Mouse (Mus musculus) hindbrain, postnatal 0 days (tissue): ENCODE results near the gene Hoxa4. TPM values are rescaled to one million over a fixed set of nuclear protein-coding genes. Genes with fewer than 3 reads are reported as not detected.

ENCODE experiments used
- ATAC-seq: fragments of 200-750 bp; cut with Nextera tagmentation; 2 replicates; pipeline ENCODE4 v1.8.0; 2017; ENCODE audit warnings: mild to moderate bottlenecking, moderate TSS enrichment, moderate library complexity
- DNase-seq: peaks from one replicate; pipeline ENCODE4 v3.0.0-alpha.2; 2015; ENCODE audit warnings: low spot score
- H3K27ac ChIP-seq: fragments of 300-500 bp; sonication (generic); 2 replicates; pipeline ENCODE4 v1.5.1; 2014; ENCODE audit warnings: mild to moderate bottlenecking
- H3K27me3 ChIP-seq: fragments of 300-500 bp; sonication (generic); 2 replicates; pipeline ENCODE4 v1.6.1; 2014; ENCODE audit warnings: low read length, mixed read lengths; ENCODE audit not compliant: insufficient read depth
- H3K36me3 ChIP-seq: fragments of 300-500 bp; sonication (generic); 2 replicates; pipeline ENCODE4 v1.6.1; 2014; ENCODE audit warnings: low read length, mixed read lengths; ENCODE audit not compliant: insufficient read depth
- H3K4me1 ChIP-seq: fragments of 300-500 bp; sonication (generic); 2 replicates; pipeline ENCODE4 v1.6.1; 2014; ENCODE audit warnings: antibody characterized with exemption, low read length, mixed read lengths; ENCODE audit not compliant: insufficient read depth
- H3K4me2 ChIP-seq: fragments of 300-500 bp; sonication (generic); 2 replicates; pipeline ENCODE4 v1.6.1; 2014; ENCODE audit warnings: low read depth, mild to moderate bottlenecking, low read length, moderate library complexity, mixed read lengths
- H3K4me3 ChIP-seq: fragments of 300-500 bp; sonication (generic); 2 replicates; pipeline ENCODE4 v1.5.1; 2014; ENCODE audit warnings: low read length
- H3K9ac ChIP-seq: fragments of 300-500 bp; sonication (generic); replicated peaks from 2 replicates; pipeline ENCODE4 v1.6.1; 2014; ENCODE audit warnings: mild to moderate bottlenecking, low read length, moderate library complexity, mixed read lengths
- H3K9me3 ChIP-seq: fragments of 300-500 bp; sonication (generic); 2 replicates; pipeline ENCODE4 v1.6.1; 2016; ENCODE audit warnings: low read length, mixed read lengths
- CTCF ChIP-seq: IDR thresholded peaks from 2 replicates; pipeline ENCODE4 v1.5.1; 2016; ENCODE audit warnings: antibody characterized with exemption, control low read depth, low read depth
- WGBS: fragments of 180-500 bp; shearing (Covaris S2); extraction: QIAGEN DNeasy Blood & Tissue Kit; methylation state at CpG from one replicate; pipeline ENCODE4 v1.1.7; 2014; 5-methylcytosine and 5-hydroxymethylcytosine counted together
- polyA plus RNA-seq: library from polyadenylated mRNA; unstranded; fragments of >200 nt; fragmentation: Nextera tagmentation; extraction: Ambion mirVana; gene quantifications from 2 replicates; pipeline ENCODE4 v1.2.1, GENCODE M21; 2015
- total RNA-seq: library from RNA; depleted of rRNA; stranded (reverse); fragments of >200 nt; gene quantifications from 2 replicates; pipeline ENCODE4 v1.2.3, GENCODE M21; 2014

The Hoxa4 gene
- total and polyA plus RNA-seq, 2 experiments from 2014 or later: 4.8 to 12.0 TPM

GRCm38 (mm10) chr6:52157466-52158275 is 33.9 kb downstream of the Hoxa4 start:
- no peaks in the 10 kb centered on the region for H3K36me3 ChIP-seq
- 2% methylated on average over 32 of the region's 32 CpGs for WGBS
- peak overlapping the region; percentile 93 for H3K4me2 ChIP-seq

DNA sequence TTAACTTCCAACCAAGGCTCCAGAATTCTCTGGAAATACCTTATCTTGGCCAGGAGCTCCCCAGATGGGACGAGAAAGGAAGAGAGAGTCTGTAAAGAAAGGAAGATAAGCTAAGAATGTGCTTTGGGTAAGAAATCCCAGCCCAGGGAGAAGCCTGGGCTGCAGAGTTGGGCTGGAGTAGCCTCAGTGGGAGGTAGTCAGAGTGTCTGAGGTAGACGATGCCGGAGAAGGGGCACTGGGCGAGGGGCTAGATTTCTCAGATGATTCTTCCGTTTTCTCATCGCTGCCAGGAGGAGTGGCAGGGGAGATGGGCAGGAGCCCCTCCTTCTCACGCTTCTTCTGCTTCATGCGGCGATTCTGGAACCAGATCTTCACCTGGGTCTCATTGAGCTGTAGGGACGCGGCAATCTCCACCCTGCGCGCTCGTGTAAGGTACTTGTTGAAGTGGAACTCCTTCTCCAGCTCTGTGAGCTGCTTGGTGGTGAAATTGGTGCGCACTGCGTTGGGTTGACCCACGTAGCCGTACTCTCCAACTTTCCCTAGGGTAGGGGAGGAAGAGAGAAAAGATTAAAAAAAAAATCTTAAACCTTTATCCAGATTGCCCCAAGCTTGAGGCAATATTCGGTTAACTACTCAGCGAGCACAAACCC is 34.9 kb downstream of the Hoxa4 start:
- Histone ChIP-seq H3K36me3 (no peaks in the 10 kb centered on the region), H3K9ac (no peak overlapping the region), H3K4me1 (no peaks in the 10 kb centered on the region), H3K27ac (no peak overlapping the region), H3K9me3 (no peaks in the 10 kb centered on the region), H3K4me2 (peak overlapping the region; percentile 93), H3K27me3 (peaks cover 79% of the 10 kb centered on the region), H3K4me3 (peak overlapping the region; percentile 67)
- DNase-seq: no peak
- WGBS: 17% methylated on average over 20 of the region's 20 CpGs
- no peak for TF ChIP-seq CTCF
- ATAC-seq: no peak

More at GRCm38 (mm10) chr6:52157466-52158275, 33.9 kb downstream of the Hoxa4 start:
- ATAC-seq: peak; percentile 1; the same call in 1 of the 2 replicates
- no peak for TF ChIP-seq CTCF
- H3K27ac ChIP-seq: no peak overlapping the region
- DNase-seq: no peak
- H3K27me3 ChIP-seq: peaks cover 69% of the 10 kb centered on the region
- H3K4me1 ChIP-seq: no peaks in the 10 kb centered on the region
- H3K9ac ChIP-seq: no peak overlapping the region
- peak overlapping the region; percentile 67 for H3K4me3 ChIP-seq
- H3K9me3 ChIP-seq: no peaks in the 10 kb centered on the region

DNA sequence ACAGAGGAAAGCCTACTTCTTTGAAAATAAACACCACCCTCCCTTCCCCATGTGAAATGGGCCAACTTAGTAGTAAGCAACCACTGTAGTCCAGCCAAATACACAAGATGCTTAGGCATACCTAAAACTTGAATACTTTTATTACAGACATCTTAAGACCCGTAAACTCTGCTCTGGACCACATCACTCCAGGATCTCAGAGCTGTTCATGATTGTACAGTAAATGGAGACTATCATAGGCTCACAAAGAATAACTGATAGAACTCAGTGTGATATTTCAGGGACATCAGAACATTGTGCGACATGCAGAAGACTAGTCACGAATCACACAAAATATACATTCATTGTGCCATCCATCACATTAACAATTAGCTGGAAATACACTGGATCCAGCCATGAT is 36.1 kb downstream of the Hoxa4 start:
- Histone ChIP-seq H3K9me3 (no peaks in the 10 kb centered on the region), H3K4me1 (no peaks in the 10 kb centered on the region), H3K36me3 (no peaks in the 10 kb centered on the region), H3K27ac (no peak overlapping the region), H3K4me2 (no peak overlapping the region), H3K4me3 (no peak overlapping the region), H3K27me3 (peaks cover 86% of the 10 kb centered on the region), H3K9ac (no peak overlapping the region)
- WGBS: 61% methylated on average over 3 of the region's 3 CpGs
- ATAC-seq (no peak), DNase-seq (no peak)
- no peak for TF ChIP-seq CTCF

GRCm38 (mm10) chr6:52154044-52154443 is 37.5 kb downstream of the Hoxa4 start:
- Histone ChIP-seq H3K4me1 (no peaks in the 10 kb centered on the region), H3K9ac (no peak overlapping the region), H3K36me3 (no peaks in the 10 kb centered on the region), H3K9me3 (no peaks in the 10 kb centered on the region), H3K27me3 (peaks cover 86% of the 10 kb centered on the region), H3K4me2 (no peak overlapping the region), H3K4me3 (no peak overlapping the region), H3K27ac (no peak overlapping the region)
- 23% methylated on average over 5 of the region's 5 CpGs for WGBS
- TF ChIP-seq CTCF: no peak
- no peak for ATAC-seq
- no peak for DNase-seq

DNA sequence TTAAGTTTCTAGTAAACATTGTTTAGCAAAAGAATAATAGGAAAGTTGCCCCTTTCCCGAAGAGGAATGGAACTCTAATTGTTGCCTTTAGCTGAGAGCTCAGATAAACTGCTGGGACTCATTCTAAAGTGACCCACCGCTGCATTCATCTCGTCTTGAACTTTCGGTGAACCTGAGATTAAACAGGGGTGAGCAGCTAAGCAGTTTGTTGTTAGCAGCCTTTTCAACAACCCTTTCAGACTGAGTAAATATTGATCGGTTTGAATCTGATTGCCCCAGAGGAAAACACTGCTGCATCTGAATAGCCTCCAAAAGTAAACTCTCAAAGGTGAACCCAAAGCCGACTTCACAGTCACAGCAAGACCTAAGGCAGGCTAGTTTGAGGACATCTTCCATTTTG is 38.3 kb downstream of the Hoxa4 start:
- Histone ChIP-seq H3K4me3 (no peak overlapping the region), H3K9me3 (no peaks in the 10 kb centered on the region), H3K27ac (no peak overlapping the region), H3K4me1 (no peaks in the 10 kb centered on the region), H3K27me3 (peaks cover 79% of the 10 kb centered on the region), H3K9ac (no peak overlapping the region), H3K4me2 (no peak overlapping the region), H3K36me3 (no peaks in the 10 kb centered on the region)
- ATAC-seq (no peak), DNase-seq (no peak)
- TF ChIP-seq CTCF: no peak
- WGBS: 10% methylated on average over 6 of the region's 6 CpGs

- H3K9ac ChIP-seq: no peak overlapping the region
- no peak overlapping the region for H3K4me3 ChIP-seq
- H3K36me3 ChIP-seq: no peaks in the 10 kb centered on the region
- H3K27ac ChIP-seq: no peak overlapping the region
- no peak overlapping the region for H3K4me2 ChIP-seq
- TF ChIP-seq CTCF: no peak
- H3K27me3 ChIP-seq: peaks cover 76% of the 10 kb centered on the region
- H3K4me1 ChIP-seq: no peaks in the 10 kb centered on the region
- no peak for ATAC-seq
- WGBS: 16% methylated on average over 16 of the region's 16 CpGs
- DNase-seq: no peak
- no peaks in the 10 kb centered on the region for H3K9me3 ChIP-seq
These were observed 39.0 kb downstream of the Hoxa4 start for GRCm38 (mm10) chr6:52152226-52153193.
